Mouse (Mus musculus) CD4-positive helper T cell, adult 2 months (primary cell): ENCODE measurements around the gene Mageb16.

ENCODE experiments used
- DNase-seq: peaks from one replicate; pipeline ENCODE4 v3.0.0-alpha.2; 2012; ENCODE audit warnings: low read depth, missing footprints, low spot score

Mageb16 gene

DNA sequence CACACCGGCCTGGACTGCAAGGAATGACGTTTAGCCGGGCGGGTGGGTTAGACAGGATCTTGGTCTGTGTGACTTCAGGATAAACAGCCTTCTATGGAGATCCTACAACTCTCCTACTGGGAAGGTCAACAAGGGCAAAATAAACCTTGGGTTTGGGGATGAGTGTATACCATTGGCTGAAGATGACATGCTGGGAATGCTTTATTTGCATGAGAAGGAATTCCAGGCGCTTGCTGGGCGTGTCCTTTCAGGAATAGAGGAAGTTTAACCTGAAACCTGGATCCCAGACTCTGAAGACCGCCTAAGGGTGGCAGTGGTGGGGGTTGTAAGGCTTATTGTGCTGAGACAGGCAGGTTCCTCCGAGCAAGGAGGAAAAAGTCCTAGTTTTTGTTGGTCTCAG is at the start of gene Mageb16:
Mageb16 (minus strand) TSS at position 25 of the 400 bp plus-strand sequence.
- DNase-seq: no peak

GRCm38 (mm10) chrX:79651091-79651490 is 20.1 kb downstream of the Mageb16 start:
- DNase-seq: no peak

DNA sequence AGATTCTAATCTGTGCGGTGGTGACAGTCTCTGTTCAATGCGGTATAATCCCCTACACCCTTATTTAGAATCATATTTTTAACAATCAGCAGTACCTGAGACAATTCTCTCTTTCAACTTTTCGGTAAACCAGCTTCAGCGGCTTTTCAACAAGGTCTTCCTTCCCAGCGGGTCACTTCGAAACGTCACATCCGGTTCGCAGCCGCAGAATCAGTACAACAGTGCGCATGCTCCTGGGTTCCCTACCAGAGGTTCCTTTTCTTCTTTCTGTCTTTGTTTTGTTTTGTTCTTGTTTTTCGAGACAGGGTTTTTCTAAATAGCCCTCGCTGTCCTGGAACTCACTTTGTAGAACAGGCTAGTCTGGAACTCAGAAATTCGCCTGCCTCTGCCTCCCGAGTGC is 35.8 kb downstream of the Mageb16 start:
- no peak for DNase-seq

- DNase-seq: no peak
Measured at GRCm38 (mm10) chrX:79606462-79606861, 64.8 kb downstream of the Mageb16 start.
